Mouse (Mus musculus): ENCODE data around the gene Hist3h2ba. TPM values are rescaled to one million over a fixed set of nuclear protein-coding genes. Genes with fewer than 3 reads are reported as not detected.

The Hist3h2ba gene
- 0.34 TPM in 1 of 2 replicates, not detected in the other for total RNA-seq (2012; rRNA removed)
- not detected in 2 replicates for total RNA-seq (2014; rRNA removed)
- polyA plus RNA-seq (2012; ENCODE audit: insufficient read length, low read depth) = not detected in 2 replicates

- TF ChIP-seq BHLHE40 (IDR thresholded peaks at IDR 0.05; ENCODE audit: low read depth, low read length) (no peak), RCOR1 (conservative IDR thresholded peaks at IDR 0.05; ENCODE audit: low read depth, low read length) (no peak), POLR2A (IDR thresholded peaks at IDR 0.05; ENCODE audit: low read depth, low read length) (no peak), JUN (IDR thresholded peaks at IDR 0.05; ENCODE audit: insufficient read depth, low read depth, low read length) (no peak), KAT2A (IDR thresholded peaks at IDR 0.05; ENCODE audit: insufficient replicate concordance, low read length) (no peak), EP300 (IDR thresholded peaks at IDR 0.05; ENCODE audit: low read length) (no peak), CTCF (conservative IDR thresholded peaks at IDR 0.05 in 1 of 2, IDR thresholded peaks at IDR 0.05 in 1 of 2; ENCODE audit: low read depth in 2 of 2, low read length in 2 of 2) (no peak), MAFK (IDR thresholded peaks at IDR 0.05; ENCODE audit: insufficient replicate concordance, low read length) (no peak)
- DNase-seq (ENCODE audit: extremely low read depth) = no peak
Measured at GRCm38 (mm10) chr11:58948542-58949479, at the start of gene Hist3h2ba. Hist3h2ba (plus strand) TSS chr11:58948920.

DNA sequence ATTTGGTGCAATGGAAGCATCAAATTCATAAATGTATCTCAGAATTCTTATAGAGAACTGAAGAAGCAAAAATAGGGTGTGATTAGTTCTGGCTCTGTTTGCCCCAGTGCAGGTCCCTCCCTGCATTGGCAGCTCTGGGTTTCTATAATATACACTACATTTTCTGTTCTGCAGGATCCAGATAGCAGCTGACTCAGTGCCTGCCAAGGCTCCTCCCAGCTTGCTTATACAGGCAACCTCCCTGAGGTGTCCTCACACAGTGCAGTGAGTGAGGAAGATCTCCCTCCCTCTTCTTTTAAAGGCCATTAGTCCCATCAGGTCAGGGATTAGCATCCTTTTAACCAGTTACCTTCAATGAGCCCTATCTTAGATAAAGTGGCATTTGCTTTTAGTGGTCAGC is 47.6 kb upstream of the Hist3h2ba start:
- H3K4me2 ChIP-seq (ENCODE audit: insufficient read depth, low read depth, poor library complexity, severe bottlenecking) = no peak overlapping the region
- H3K4me3 ChIP-seq (replicated peaks in 1 of 3; ENCODE audit: low read depth in 2 of 3, low read length in 2 of 3, poor library complexity in 1 of 3) = no peak overlapping the region
- H3K9ac ChIP-seq (ENCODE audit: insufficient read depth, low read depth) = no peak overlapping the region
- DNase-seq (ENCODE audit: extremely low read depth) = no peak
- H3K4me1 ChIP-seq (ENCODE audit: control insufficient read depth in 1 of 2, insufficient read depth in 2 of 2) = peaks cover 9 to 32% of the 10 kb centered on the region in 2 experiments
- TF ChIP-seq E2F4 (IDR thresholded peaks at IDR 0.05; ENCODE audit: insufficient replicate concordance, low read depth, low read length) (no peak), MYC (IDR thresholded peaks at IDR 0.05; ENCODE audit: low read depth, low read length) (no peak), NRF1 (IDR thresholded peaks at IDR 0.05; ENCODE audit: low read depth, low read length) (no peak), EP300 (IDR thresholded peaks at IDR 0.05; ENCODE audit: low read length) (no peak), CTCF (conservative IDR thresholded peaks at IDR 0.05 in 1 of 2, IDR thresholded peaks at IDR 0.05 in 1 of 2; ENCODE audit: low read depth in 2 of 2, low read length in 2 of 2) (no peak), MAX (IDR thresholded peaks at IDR 0.05; ENCODE audit: low read length) (no peak), TCF12 (IDR thresholded peaks at IDR 0.05; ENCODE audit: low read depth, low read length) (no peak), MEF2A (IDR thresholded peaks at IDR 0.05; ENCODE audit: borderline replicate concordance, low read depth, low read length) (no peak), USF1 (IDR thresholded peaks at IDR 0.05; ENCODE audit: low read depth, low read length) (no peak), ETS1 (conservative IDR thresholded peaks at IDR 0.05; ENCODE audit: low read depth, low read length) (no peak), ZMIZ1 (IDR thresholded peaks at IDR 0.05; ENCODE audit: low read depth, low read length) (no peak), ZNF384 (IDR thresholded peaks at IDR 0.05; ENCODE audit: low read depth, low read length) (no peak), POLR2AphosphoS2 (IDR thresholded peaks at IDR 0.05; ENCODE audit: low read depth, low read length) (no peak), USF2 (conservative IDR thresholded peaks at IDR 0.05; ENCODE audit: low read depth, low read length) (no peak), MAZ (IDR thresholded peaks at IDR 0.05; ENCODE audit: low read depth, low read length) (no peak), JUND (conservative IDR thresholded peaks at IDR 0.05; ENCODE audit: low read depth, low read length) (no peak), CHD2 (IDR thresholded peaks at IDR 0.05; ENCODE audit: low read length) (no peak), JUN (IDR thresholded peaks at IDR 0.05; ENCODE audit: insufficient read depth, low read depth, low read length) (no peak)
- H3K9me3 ChIP-seq (replicated peaks; ENCODE audit: low read length) = no peaks in the 10 kb centered on the region
- peaks cover 36 to 54% of the 10 kb centered on the region in 2 experiments for H3K36me3 ChIP-seq (replicated peaks in 1 of 2; ENCODE audit: control insufficient read depth in 1 of 2, insufficient read depth in 1 of 2, low read length in 1 of 2)
- H3K79me2 ChIP-seq (replicated peaks; ENCODE audit: control insufficient read depth, extremely low read depth, insufficient read depth, poor library complexity, severe bottlenecking) = peaks cover 4% of the 10 kb centered on the region; the same call in 1 of the 2 replicates
- in situ Hi-C loops (cut with MboI; ENCODE audit: low pct_ligation_motif_present, low pct_unique_long_range_greater_than_20kb, low sequenced_read_pairs) = no loop called here
- H3K27ac ChIP-seq (ENCODE audit: insufficient read depth, low read depth) = no peak overlapping the region
- no peaks in the 10 kb centered on the region for H3K27me3 ChIP-seq (replicated peaks)
- dilution Hi-C loops (cut with MboI; ENCODE audit: extremely low pct_ligation_motif_present, extremely low pct_unique_long_range_greater_than_20kb, low sequenced_read_pairs) = no loop called here

More at GRCm38 (mm10) chr11:58948542-58949479, at the start of gene Hist3h2ba:
- H3K36me3 ChIP-seq (replicated peaks in 1 of 2; ENCODE audit: control insufficient read depth in 1 of 2, insufficient read depth in 1 of 2, low read length in 1 of 2) = no peaks in the 10 kb centered on the region
- in situ Hi-C loops (cut with MboI; ENCODE audit: low pct_ligation_motif_present, low pct_unique_long_range_greater_than_20kb, low sequenced_read_pairs) (no loop called here), dilution Hi-C loops (cut with MboI; ENCODE audit: extremely low pct_ligation_motif_present, extremely low pct_unique_long_range_greater_than_20kb, low sequenced_read_pairs) (no loop called here)
- no peak within 1 kb of the TSS for H3K4me2 ChIP-seq (ENCODE audit: insufficient read depth, low read depth, poor library complexity, severe bottlenecking)
- H3K4me1 ChIP-seq (ENCODE audit: control insufficient read depth in 1 of 2, insufficient read depth in 2 of 2) = peaks cover 0 to 11% of the 10 kb centered on the region in 2 experiments; a peak in 2 of 4 replicates
- peaks cover 59% of the 10 kb centered on the region for H3K27me3 ChIP-seq (replicated peaks)
- no peak within 1 kb of the TSS for H3K27ac ChIP-seq (ENCODE audit: insufficient read depth, low read depth)
- H3K4me3 ChIP-seq (replicated peaks in 1 of 3; ENCODE audit: low read depth in 2 of 3, low read length in 2 of 3, poor library complexity in 1 of 3) = no peak within 1 kb of the TSS
- no peaks in the 10 kb centered on the region for H3K9me3 ChIP-seq (replicated peaks; ENCODE audit: low read length)
- no peak within 1 kb of the TSS for H3K9ac ChIP-seq (ENCODE audit: insufficient read depth, low read depth)
- no peaks in the 10 kb centered on the region for H3K79me2 ChIP-seq (replicated peaks; ENCODE audit: control insufficient read depth, extremely low read depth, insufficient read depth, poor library complexity, severe bottlenecking)

All from CH12.LX (cell line).